Mouse (Mus musculus): ENCODE measurements around the gene Gm21488. TPM values are rescaled to one million over a fixed set of nuclear protein-coding genes. Genes with fewer than 3 reads are reported as not detected.
"Not testable (repeated sequence)": the region's sequence is repeated elsewhere in the genome, so short reads cannot be mapped to it uniquely, and the experiment has no call there.

Gene Gm21488
- not detected for total RNA-seq (2021)
- long read RNA-seq, experiment 1, result 0 reads
- long read RNA-seq, experiment 2, result 0 reads

GRCm38 (mm10) chrY:27521820-27522219 is at the start of gene Gm21488:
Gm21488 (minus strand) TSS chrY:27521920.
- DNase-seq; intact Hi-C loops (cut with DNase I): not testable (repeated sequence)

Data from heart, postnatal 14 days (tissue).